Mouse (Mus musculus): ENCODE results near the gene Nolc1. TPM values are rescaled to one million over a fixed set of nuclear protein-coding genes. Genes with fewer than 3 reads are reported as not detected.

Nolc1 gene
- polyA plus RNA-seq, 1 experiment = 56.2 TPM

- H3K4me1 ChIP-seq (ENCODE audit: control insufficient read depth, insufficient read depth, low read length) = peaks cover 7% of the 10 kb centered on the region; the same call in 1 of the 2 replicates
- H3K4me3 ChIP-seq (ENCODE audit: insufficient read depth, low read length) = peak overlapping the region; percentile 2
- peak overlapping the region; percentile 84 for H3K27ac ChIP-seq (ENCODE audit: insufficient read depth, low read length)
- TF ChIP-seq CTCF (IDR thresholded peaks at IDR 0.05; ENCODE audit: borderline replicate concordance, insufficient read depth, low read length) (no peak), POLR2A (IDR thresholded peaks at IDR 0.05; ENCODE audit: low read depth, low read length) (no peak)
These were observed 33.7 kb upstream of the Nolc1 start for GRCm38 (mm10) chr19:46041933-46042475.

GRCm38 (mm10) chr19:46042476-46043011, 33.1 kb upstream of the Nolc1 start:
- Histone ChIP-seq H3K4me3 (ENCODE audit: insufficient read depth, low read length) (peak overlapping the region; percentile 2; the same call in 1 of the 2 replicates), H3K4me1 (ENCODE audit: control insufficient read depth, insufficient read depth, low read length) (peaks cover 7% of the 10 kb centered on the region; the same call in 1 of the 2 replicates)
- TF ChIP-seq CTCF (IDR thresholded peaks at IDR 0.05; ENCODE audit: borderline replicate concordance, insufficient read depth, low read length) (no peak), POLR2A (IDR thresholded peaks at IDR 0.05; ENCODE audit: low read depth, low read length) (peak; percentile 91)

GRCm38 (mm10) chr19:46043380-46043779, 32.3 kb upstream of the Nolc1 start:
- no peak for TF ChIP-seq CTCF (IDR thresholded peaks at IDR 0.05; ENCODE audit: borderline replicate concordance, insufficient read depth, low read length)
- no peak for TF ChIP-seq POLR2A (IDR thresholded peaks at IDR 0.05; ENCODE audit: low read depth, low read length)
- Histone ChIP-seq H3K27ac (ENCODE audit: insufficient read depth, low read length) (peak overlapping the region; percentile 79), H3K4me3 (ENCODE audit: insufficient read depth, low read length) (peak overlapping the region; percentile 76), H3K4me1 (ENCODE audit: control insufficient read depth, insufficient read depth, low read length) (peaks cover 7% of the 10 kb centered on the region; the same call in 1 of the 2 replicates)

More at GRCm38 (mm10) chr19:46042476-46043011, 33.1 kb upstream of the Nolc1 start:
- peak overlapping the region; percentile 79 for H3K27ac ChIP-seq (ENCODE audit: insufficient read depth, low read length)

- H3K4me1 ChIP-seq (ENCODE audit: control insufficient read depth, insufficient read depth, low read length) = peaks cover 7% of the 10 kb centered on the region; the same call in 1 of the 2 replicates
- TF ChIP-seq POLR2A (IDR thresholded peaks at IDR 0.05; ENCODE audit: low read depth, low read length) (peak; percentile 34; the same call in 1 of the 2 replicates), CTCF (IDR thresholded peaks at IDR 0.05; ENCODE audit: borderline replicate concordance, insufficient read depth, low read length) (no peak)
- H3K27ac ChIP-seq (ENCODE audit: insufficient read depth, low read length) = peak within 1 kb of the TSS; percentile 88
- H3K4me3 ChIP-seq (ENCODE audit: insufficient read depth, low read length) = peak within 1 kb of the TSS; percentile 76
These were observed 31.2 kb upstream of the Nolc1 start, which contains the start of gene Pprc1 for GRCm38 (mm10) chr19:46044271-46044992. Pprc1 (plus strand) TSS chr19:46044886.

GRCm38 (mm10) chr19:46044993-46045695, 30.5 kb upstream of the Nolc1 start, which contains the start of gene Ldb1:
Ldb1 (minus strand) TSS chr19:46045214.
- H3K27ac ChIP-seq (ENCODE audit: insufficient read depth, low read length) = peak within 1 kb of the TSS; percentile 88
- peak within 1 kb of the TSS; percentile 76 for H3K4me3 ChIP-seq (ENCODE audit: insufficient read depth, low read length)
- peak; percentile 65 for TF ChIP-seq POLR2A (IDR thresholded peaks at IDR 0.05; ENCODE audit: low read depth, low read length)
- no peak for TF ChIP-seq CTCF (IDR thresholded peaks at IDR 0.05; ENCODE audit: borderline replicate concordance, insufficient read depth, low read length)
- H3K4me1 ChIP-seq (ENCODE audit: control insufficient read depth, insufficient read depth, low read length) = peaks cover 5% of the 10 kb centered on the region; the same call in 1 of the 2 replicates

GRCm38 (mm10) chr19:46045696-46046311, 29.9 kb upstream of the Nolc1 start:
- 0 out of 2 replicates have a peak, but pooled peaks cover 3% of the 10 kb centered on the region for H3K4me1 ChIP-seq (ENCODE audit: control insufficient read depth, insufficient read depth, low read length)
- no peak for TF ChIP-seq CTCF (IDR thresholded peaks at IDR 0.05; ENCODE audit: borderline replicate concordance, insufficient read depth, low read length)
- TF ChIP-seq POLR2A (IDR thresholded peaks at IDR 0.05; ENCODE audit: low read depth, low read length) = no peak; the same call in 1 of the 2 replicates

GRCm38 (mm10) chr19:46046621-46047025, 29.0 kb upstream of the Nolc1 start:
- Histone ChIP-seq H3K27ac (ENCODE audit: insufficient read depth, low read length) (peak overlapping the region; percentile 67; the same call in 1 of the 2 replicates), H3K4me3 (ENCODE audit: insufficient read depth, low read length) (no peak overlapping the region), H3K4me1 (ENCODE audit: control insufficient read depth, insufficient read depth, low read length) (no peaks in the 10 kb centered on the region)

More at GRCm38 (mm10) chr19:46045696-46046311, 29.9 kb upstream of the Nolc1 start:
- Histone ChIP-seq H3K4me3 (ENCODE audit: insufficient read depth, low read length) (peak overlapping the region; percentile 76), H3K27ac (ENCODE audit: insufficient read depth, low read length) (peak overlapping the region; percentile 88)

GRCm38 (mm10) chr19:46047426-46047825, 28.2 kb upstream of the Nolc1 start:
- Histone ChIP-seq H3K4me1 (ENCODE audit: control insufficient read depth, insufficient read depth, low read length) (no peaks in the 10 kb centered on the region), H3K27ac (ENCODE audit: insufficient read depth, low read length) (no peak overlapping the region)

More at GRCm38 (mm10) chr19:46046621-46047025, 29.0 kb upstream of the Nolc1 start:
- TF ChIP-seq POLR2A (IDR thresholded peaks at IDR 0.05; ENCODE audit: low read depth, low read length) (no peak), CTCF (IDR thresholded peaks at IDR 0.05; ENCODE audit: borderline replicate concordance, insufficient read depth, low read length) (no peak)

GRCm38 (mm10) chr19:46049129-46049528, 26.5 kb upstream of the Nolc1 start:
- Histone ChIP-seq H3K27ac (ENCODE audit: insufficient read depth, low read length) (no peak overlapping the region), H3K4me1 (ENCODE audit: control insufficient read depth, insufficient read depth, low read length) (no peaks in the 10 kb centered on the region), H3K4me3 (ENCODE audit: insufficient read depth, low read length) (no peak overlapping the region)
- TF ChIP-seq CTCF (IDR thresholded peaks at IDR 0.05; ENCODE audit: borderline replicate concordance, insufficient read depth, low read length) (no peak), POLR2A (IDR thresholded peaks at IDR 0.05; ENCODE audit: low read depth, low read length) (no peak)

More at GRCm38 (mm10) chr19:46047426-46047825, 28.2 kb upstream of the Nolc1 start:
- no peak overlapping the region for H3K4me3 ChIP-seq (ENCODE audit: insufficient read depth, low read length)
- TF ChIP-seq CTCF (IDR thresholded peaks at IDR 0.05; ENCODE audit: borderline replicate concordance, insufficient read depth, low read length) (no peak), POLR2A (IDR thresholded peaks at IDR 0.05; ENCODE audit: low read depth, low read length) (no peak)
